Mouse (Mus musculus) brown adipose tissue, adult 24 weeks (tissue): ENCODE measurements around the gene Mcfd2. TPM values are rescaled to one million over a fixed set of nuclear protein-coding genes. Genes with fewer than 3 reads are reported as not detected.
"Not testable (repeated sequence)": the region's sequence is repeated elsewhere in the genome, so short reads cannot be mapped to it uniquely, and the experiment has no call there.

Source experiments
- H3K27ac ChIP-seq: fragments of 200-500 bp; replicated peaks from 2 replicates; pipeline ENCODE4 v1.5.1; 2012; ENCODE audit warnings: low read depth, mild to moderate bottlenecking, low read length
- H3K4me1 ChIP-seq: fragments of 200-500 bp; 2 replicates; pipeline ENCODE4 v1.6.1; 2012; ENCODE audit warnings: low read length, mixed read lengths; ENCODE audit not compliant: control insufficient read depth, insufficient read depth, insufficient read length
- H3K4me3 ChIP-seq: fragments of 200-500 bp; 2 replicates; pipeline ENCODE4 v1.5.1; 2012; ENCODE audit warnings: low read depth, mild to moderate bottlenecking, low read length, moderate library complexity; ENCODE audit not compliant: insufficient read depth
- polyA plus RNA-seq: library from polyadenylated mRNA; stranded (reverse); fragments of >200 nt; gene quantifications from 2 replicates; pipeline ENCODE4 v1.2.4, GENCODE M21; 2012; ENCODE audit not compliant: missing spikeins, insufficient read depth, insufficient read length

Mcfd2 gene
- polyA plus RNA-seq, 1 experiment: 71.9 TPM

GRCm38 (mm10) chr17:87298944-87299343 is 33.2 kb upstream of the Mcfd2 start:
- no peak overlapping the region for H3K4me3 ChIP-seq
- no peak overlapping the region for H3K27ac ChIP-seq
- peaks cover 10% of the 10 kb centered on the region for H3K4me1 ChIP-seq

DNA sequence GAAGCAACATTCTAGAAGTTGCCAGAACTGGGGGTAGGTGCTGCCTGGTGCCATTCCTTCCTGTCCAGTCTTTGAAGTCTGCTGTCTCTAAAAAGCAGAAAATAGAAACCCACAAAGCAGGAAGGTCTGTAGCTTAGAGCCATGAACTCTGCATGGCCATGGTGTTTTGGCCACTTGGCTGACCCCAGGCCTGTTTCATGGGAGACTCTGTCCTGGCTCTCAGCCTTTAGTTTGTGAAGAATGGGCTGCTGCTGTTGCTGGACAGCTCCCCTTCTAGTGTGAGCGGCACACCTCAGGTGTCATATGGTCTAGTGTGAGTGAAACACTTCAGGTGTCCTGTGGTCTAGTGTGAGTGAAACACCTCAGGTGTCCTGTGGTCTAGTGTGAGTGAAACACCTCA is 31.0 kb upstream of the Mcfd2 start:
- H3K27ac ChIP-seq, H3K4me1 ChIP-seq, H3K4me3 ChIP-seq: not testable (repeated sequence)

DNA sequence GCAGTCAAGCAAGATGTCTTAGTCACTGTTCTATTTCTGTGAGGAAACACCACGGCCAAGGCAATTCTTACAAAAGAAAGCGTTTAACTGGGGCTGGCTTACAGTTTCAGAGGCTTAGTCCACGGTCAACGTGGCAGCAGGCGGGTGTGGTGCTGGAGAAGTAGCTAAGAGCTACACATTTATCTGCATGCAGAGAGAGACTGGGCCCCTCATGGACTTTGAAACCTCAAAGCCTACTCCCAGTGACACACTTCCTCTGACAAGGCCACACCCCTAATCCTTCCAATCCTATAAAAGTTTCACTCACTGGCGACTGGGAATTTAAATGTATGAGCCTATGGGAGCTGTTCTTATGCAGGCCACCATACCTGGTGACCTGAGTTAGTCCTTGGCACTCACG is 30.0 kb upstream of the Mcfd2 start:
- Histone ChIP-seq H3K27ac (no peak overlapping the region), H3K4me3 (no peak overlapping the region), H3K4me1 (peaks cover 4% of the 10 kb centered on the region; the same call in 1 of the 2 replicates)

DNA sequence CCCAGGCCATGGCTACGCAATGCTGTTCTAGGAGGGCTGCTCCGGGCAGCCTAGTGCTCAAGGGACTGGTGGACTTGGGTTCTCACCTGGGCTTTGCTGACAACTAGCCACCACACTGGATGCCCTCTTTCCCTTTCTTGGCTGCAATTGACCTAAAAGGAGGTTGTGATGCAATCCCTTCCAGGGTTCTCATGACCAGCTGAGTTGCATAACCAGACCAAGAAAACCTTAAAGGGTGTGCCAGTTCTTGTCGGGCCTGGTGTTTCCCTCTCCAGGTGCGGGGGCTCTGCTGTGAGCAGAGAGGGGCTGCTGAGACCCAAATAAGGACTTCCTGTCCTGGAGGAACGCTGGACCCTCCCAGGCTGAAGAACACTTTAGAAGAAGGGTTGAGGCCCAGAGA is 27.4 kb upstream of the Mcfd2 start:
- Histone ChIP-seq H3K27ac (no peak overlapping the region), H3K4me1 (no peaks in the 10 kb centered on the region)

GRCm38 (mm10) chr17:87291782-87292181 is 26.0 kb upstream of the Mcfd2 start:
- H3K4me1 ChIP-seq: no peaks in the 10 kb centered on the region
- no peak overlapping the region for H3K4me3 ChIP-seq
- no peak overlapping the region for H3K27ac ChIP-seq

More for the DNA sequence above, 27.4 kb upstream of the Mcfd2 start:
- no peak overlapping the region for H3K4me3 ChIP-seq

DNA sequence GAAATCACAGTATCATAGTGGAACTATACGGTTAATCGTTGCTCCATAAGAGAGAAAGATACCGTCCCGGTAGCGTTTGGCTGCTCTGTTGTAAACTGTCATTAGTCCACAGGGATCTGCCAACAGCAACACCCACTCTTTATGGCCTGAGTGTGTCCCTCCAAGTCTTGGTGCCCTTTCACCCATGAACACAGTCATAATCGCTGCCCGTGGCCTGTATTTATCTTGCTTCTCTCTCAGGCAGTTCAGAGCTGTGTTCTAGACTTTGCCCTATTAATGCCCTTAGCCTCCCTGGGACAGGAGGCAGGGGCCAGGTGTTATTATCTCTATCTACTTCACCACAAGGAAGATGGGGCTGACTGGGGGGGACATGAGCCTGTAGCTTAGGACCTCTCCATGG is 25.3 kb upstream of the Mcfd2 start:
- no peak overlapping the region for H3K4me3 ChIP-seq
- H3K27ac ChIP-seq: no peak overlapping the region
- H3K4me1 ChIP-seq: no peaks in the 10 kb centered on the region

DNA sequence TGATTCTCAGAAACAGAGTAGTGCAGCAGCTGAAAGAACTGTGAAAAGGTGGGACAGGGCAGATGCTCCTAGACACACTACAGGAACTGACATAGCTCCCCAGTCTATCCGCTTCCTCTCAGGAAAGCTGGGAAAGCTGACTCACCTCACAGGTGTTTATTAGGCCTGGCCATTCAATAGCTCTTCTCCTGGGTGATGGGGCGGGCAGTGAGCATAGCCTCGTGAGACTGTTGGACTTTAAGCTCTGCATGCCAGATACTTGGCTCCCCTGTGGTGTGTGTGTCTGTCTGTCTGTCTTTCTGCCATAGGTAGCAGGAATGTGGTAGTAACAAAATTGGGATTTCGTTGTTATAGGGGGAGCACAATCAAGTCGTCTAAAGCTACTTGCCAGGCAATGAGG is 23.6 kb upstream of the Mcfd2 start:
- no peak overlapping the region for H3K27ac ChIP-seq
- no peak overlapping the region for H3K4me3 ChIP-seq
- no peaks in the 10 kb centered on the region for H3K4me1 ChIP-seq

GRCm38 (mm10) chr17:87288131-87288530 is 22.4 kb upstream of the Mcfd2 start:
- Histone ChIP-seq H3K4me3 (no peak overlapping the region), H3K4me1 (no peaks in the 10 kb centered on the region), H3K27ac (no peak overlapping the region)

- H3K27ac ChIP-seq: no peak overlapping the region
- no peaks in the 10 kb centered on the region for H3K4me1 ChIP-seq
- no peak overlapping the region for H3K4me3 ChIP-seq
Measured at GRCm38 (mm10) chr17:87287197-87287777, 21.6 kb upstream of the Mcfd2 start.

DNA sequence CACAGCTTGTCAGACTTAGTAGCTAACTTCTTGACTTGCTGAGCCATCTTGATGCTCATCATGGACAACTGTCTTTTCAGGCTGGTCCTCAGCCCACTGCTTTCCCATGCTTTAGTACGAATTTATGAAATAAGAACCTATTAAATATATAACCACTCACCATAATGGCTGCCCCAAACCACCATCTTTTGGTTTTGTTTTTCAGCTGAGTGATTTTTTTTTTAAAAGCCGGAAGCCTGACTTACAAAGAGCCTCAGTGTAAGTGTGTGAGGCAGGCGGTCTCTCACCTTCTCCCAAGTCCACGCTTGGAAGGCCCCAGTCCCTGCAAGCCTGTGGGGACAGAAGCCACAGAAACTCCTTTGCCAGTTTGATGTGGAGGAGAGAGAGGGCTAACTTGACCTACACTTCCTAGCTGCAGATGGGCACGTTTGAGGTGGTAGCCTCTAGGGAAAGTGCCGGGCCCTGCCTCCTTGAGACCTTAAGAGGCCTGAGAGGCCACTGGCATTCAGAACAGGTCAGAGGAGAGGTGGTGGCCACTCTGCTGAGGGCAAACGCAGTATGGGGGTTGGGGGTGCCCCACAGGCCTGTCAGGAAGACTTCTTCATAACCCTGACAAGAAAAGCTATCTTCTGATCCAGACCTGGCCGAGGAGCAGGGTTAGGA is 20.9 kb upstream of the Mcfd2 start:
- Histone ChIP-seq H3K4me3 (no peak overlapping the region), H3K27ac (no peak overlapping the region), H3K4me1 (no peaks in the 10 kb centered on the region)

DNA sequence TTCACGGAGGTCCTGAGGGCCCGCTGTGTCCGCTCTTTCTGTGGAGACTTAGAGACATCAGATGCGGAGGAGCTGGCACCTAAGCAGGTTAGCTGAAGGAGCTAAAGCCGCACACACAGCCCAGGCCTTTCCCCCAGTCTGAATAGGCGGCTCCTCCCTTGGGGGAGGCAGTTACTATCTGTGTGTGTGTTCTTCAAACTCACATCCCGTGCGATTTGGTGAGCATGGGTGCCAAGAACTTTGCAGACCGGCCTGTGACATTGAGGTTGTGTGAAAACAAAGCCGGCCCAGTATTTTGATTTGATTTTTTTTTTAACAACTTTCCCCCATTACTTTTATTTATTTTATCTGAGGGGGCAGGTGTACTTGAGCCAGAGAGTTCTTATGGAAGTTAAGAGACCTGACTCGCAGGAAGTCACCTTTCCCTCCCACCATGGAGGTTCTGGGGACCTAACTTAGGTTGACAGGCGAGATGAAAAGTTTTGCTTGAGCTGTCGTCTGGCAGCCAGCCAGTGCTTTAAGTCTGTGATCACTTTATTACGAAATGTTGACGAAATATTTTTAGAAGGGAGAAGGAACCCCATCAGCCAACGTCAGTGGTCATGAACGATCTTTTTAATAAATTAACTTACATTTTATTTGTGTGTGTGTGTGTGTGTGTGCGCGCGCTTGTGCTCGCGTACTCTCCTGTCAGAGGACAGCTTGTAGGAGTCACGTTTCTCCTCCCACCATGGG is 20.2 kb upstream of the Mcfd2 start:
- H3K27ac ChIP-seq: no peak overlapping the region
- H3K4me3 ChIP-seq: no peak overlapping the region
- peaks cover 2% of the 10 kb centered on the region; the same call in 1 of the 2 replicates for H3K4me1 ChIP-seq

DNA sequence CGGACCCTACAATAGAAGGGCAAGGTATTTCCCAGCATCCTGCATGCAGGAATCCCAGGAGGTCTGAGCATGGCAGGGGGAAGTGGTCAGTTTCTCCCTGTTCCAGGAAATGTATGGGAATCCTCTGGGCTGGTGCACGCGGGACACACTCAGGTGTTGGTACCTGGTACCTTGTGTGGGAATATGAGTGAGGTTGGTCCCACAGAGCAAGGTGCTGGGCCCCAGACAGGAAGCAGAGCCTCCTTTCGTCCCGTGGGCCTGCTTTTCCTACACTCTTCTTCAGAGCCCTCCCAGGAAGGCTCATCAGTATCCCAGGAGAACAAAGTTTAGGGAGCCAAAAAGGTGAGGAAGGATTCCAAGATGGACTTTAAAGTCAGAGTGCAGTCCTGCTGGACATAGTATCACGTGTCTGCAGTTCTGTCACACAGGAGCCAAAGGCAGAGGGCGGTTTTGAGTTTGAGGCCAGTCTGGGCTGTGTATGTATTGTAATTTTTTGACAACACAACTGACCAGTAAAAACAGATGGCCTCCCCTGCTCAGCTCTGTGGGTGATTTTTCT is 18.8 kb upstream of the Mcfd2 start:
- Histone ChIP-seq H3K27ac (no peak overlapping the region), H3K4me1 (peaks cover 2% of the 10 kb centered on the region; the same call in 1 of the 2 replicates), H3K4me3 (peak overlapping the region; percentile 78; the same call in 1 of the 2 replicates)

GRCm38 (mm10) chr17:87283755-87284481 is 18.2 kb upstream of the Mcfd2 start:
- Histone ChIP-seq H3K27ac (no peak overlapping the region), H3K4me1 (peaks cover 2% of the 10 kb centered on the region; the same call in 1 of the 2 replicates), H3K4me3 (peak overlapping the region; percentile 78)

DNA sequence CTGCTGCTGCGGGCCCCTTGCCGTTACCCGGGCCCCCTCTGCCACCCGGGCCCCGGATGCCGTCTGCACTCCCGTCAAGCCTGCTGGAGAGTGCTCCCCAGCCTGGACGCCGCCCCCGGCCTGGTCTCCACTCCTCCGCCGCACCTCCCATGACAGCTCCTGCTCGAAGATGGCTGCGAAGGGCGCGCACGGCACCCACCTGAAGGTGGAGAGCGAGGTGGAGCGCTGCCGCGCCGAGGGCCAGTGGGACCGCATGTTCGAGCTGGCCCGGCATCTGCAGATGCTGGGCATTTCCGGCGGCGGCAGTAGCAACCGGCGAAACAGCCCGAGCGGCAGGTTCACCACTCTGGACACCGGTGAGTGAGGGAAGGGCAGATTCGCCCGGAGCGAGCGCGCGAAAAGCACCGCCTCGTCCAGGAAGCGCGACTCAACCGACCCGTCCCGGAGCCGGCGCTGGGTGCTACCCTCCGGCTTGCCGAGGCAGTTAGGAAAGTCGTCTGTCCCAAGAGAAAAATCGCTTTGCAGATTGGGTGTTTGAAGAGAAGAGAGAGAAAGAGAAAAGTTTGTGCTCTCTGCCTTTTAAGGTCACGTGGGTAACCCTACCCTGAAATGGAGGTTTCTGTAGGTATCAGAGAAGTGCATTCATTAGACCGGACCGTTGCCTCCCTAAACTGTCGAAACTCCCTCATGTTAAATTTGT is 17.5 kb upstream of the Mcfd2 start:
- peaks cover 2% of the 10 kb centered on the region; the same call in 1 of the 2 replicates for H3K4me1 ChIP-seq
- H3K4me3 ChIP-seq: peak overlapping the region; percentile 78
- H3K27ac ChIP-seq: no peak overlapping the region
